Mouse (Mus musculus): ENCODE results near the gene Fam193a.

GRCm38 (mm10) chr5:34534776-34535581 lies 165.2 kb downstream of the Fam193a start:
- TF ChIP-seq GATA1 (IDR thresholded peaks at IDR 0.05; ENCODE audit: borderline replicate concordance, low read length) (no peak), FLI1 (IDR thresholded peaks at IDR 0.05; ENCODE audit: low read length) (no peak)

All from megakaryocyte, embryonic 14.5 days (primary cell).